Mouse (Mus musculus): ENCODE data around the gene Siva1. TPM values are rescaled to one million over a fixed set of nuclear protein-coding genes. Genes with fewer than 3 reads are reported as not detected.

Gene Siva1
- polyA plus RNA-seq, 2 experiments from 2014 or later, result 30.9 to 37.1 TPM

DNA sequence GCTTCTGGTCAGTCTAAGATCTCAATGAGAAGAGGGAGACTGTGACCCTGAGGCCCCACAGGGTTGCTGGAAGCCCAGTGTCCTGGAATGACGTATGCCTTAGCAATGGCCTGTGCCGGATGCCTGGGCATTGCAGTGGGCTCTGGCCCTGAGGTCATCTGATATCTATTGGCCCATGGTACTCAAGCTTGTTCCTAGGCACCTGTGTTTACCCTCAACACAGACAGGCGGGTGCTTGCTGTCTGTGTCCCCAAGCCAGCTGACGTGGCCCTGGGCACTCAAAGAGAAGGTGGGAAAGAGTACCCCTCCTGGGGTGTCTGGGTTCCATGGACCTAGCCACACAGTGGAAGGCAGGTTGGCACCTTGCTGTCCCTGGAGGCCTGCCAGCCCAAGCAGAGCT lies 18.8 kb upstream of the Siva1 start:
- ATAC-seq, result no peak

DNA sequence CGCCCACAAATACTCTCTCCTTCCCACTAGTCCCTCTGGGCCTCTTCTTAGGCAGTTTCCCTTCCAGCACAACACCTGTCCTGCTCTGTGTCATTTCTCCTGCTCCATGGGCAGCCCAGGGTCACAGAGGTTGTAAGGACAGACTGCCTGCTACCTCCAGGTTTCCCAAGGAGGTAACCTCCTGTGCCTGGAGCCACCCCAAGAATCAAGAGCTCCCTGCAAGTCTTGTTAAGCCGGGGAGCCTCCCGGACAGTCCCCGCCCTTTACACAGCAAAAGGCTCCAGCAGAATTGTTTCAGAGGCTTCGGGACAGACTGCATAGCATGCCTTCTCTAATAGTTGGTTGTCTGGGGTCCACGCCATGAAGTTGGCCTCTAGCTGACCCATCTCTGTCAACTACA lies 18.0 kb upstream of the Siva1 start:
- ATAC-seq, result no peak

DNA sequence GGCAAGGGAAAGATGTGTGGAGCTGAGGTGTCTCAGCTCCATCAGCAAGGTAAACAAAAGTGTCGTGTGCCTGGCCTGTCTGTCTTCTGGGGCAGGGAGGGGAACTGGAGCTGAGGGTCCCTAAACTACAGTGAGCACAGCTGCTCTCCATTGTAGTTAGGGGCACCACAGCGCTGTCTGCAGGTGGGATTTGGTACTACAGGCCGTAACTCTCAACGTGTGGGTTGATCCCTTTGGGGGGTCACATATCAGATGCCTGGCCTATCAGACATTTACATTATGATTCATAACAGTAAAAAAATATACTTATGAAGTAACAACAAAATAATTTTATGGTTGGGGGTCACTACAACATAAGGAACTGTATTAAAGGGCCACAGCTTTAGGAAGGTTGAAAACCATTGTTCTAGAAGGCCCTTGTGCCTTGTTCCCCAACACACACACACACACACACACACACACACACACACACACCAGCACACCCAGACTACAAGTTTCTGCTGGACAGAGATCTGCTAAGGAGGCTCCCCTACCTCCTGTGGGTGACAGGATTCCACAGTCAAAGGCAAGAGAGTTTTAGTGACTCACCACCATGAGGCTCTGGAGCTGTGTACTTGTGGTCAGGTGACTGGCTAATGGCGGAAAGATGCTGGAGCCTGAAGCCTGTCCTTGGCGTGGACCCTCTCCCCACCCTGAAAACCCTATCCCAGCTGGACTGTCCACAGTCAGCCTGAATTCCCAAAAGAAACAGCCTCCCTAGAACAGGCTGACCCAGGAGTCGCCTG lies 17.2 kb upstream of the Siva1 start:
- no peak for ATAC-seq

DNA sequence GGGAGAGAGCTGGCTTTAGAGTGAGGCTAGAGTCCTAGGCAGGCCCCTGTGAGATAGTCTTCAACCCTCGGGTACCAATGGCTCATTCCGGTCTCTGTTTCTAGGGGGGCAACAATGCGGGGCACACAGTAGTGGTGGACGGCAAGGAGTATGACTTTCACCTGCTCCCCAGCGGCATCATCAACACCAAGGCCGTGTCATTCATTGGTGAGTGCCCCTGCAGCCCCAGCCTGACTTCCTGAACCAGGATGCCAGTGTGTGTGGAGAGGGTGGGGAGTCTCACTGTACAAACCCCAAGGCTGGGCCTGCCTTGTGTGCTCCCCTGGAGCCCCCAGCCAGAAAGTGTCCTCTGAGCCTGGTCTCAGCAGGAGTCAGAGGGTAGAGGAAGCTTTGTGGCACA lies 16.3 kb upstream of the Siva1 start:
- ATAC-seq, result no peak

DNA sequence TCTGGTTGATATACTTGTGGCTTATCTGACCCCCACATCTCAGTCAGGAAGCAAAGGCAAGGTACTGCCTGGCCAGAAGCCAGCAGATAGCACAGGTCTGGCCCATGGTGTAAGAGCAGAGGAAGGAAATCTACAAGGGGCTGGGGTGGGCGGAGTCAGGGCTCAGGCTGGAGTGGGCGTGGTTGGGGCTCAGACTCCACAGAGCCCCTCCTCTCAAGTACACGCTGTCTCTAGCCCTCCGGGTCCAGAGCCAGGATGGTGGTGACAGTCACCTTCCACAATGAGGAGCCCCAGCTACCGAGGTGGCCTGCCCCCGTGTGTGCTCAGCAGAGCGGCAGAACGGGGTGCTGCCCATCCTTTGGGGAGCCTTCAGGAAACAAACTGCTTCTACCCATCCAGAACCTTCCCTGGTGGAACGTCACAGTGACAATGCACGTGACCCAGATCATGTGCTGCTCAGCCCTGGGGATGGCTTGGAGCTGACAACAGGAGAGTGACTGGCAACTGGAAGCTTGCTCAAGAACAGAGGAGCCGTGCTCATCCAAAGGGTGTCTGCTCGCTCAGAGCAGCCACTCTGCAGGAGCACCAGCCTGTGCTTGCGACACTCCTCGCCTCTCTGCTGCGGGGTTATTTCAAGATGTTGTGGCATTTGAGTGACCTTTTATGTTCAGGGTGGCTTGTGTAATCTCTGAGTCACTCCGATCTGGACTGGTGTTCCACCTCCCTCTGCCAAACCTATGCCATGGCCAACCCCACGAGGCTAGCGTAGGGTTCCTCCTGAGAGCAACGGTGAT lies 15.4 kb upstream of the Siva1 start:
- ATAC-seq, result peak; percentile 78

DNA sequence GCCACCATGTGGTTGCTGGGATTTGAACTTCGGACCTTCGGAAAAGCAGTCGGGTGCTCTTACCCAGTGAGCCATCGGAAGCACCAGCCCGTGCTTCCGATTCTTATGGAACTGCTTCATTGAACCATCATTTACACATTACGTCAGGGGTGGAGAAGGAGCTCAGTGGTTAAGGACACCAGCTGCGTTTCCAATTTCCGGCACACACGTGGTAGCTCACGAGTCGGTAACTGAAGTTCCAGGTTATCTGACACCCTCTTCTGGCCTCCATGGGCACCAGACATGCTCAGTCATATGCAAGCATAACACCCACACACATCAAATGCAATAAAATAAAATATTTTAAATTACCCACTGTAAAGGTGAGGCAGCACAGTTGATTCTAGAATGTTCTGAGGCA lies 14.4 kb upstream of the Siva1 start:
- no peak for ATAC-seq

DNA sequence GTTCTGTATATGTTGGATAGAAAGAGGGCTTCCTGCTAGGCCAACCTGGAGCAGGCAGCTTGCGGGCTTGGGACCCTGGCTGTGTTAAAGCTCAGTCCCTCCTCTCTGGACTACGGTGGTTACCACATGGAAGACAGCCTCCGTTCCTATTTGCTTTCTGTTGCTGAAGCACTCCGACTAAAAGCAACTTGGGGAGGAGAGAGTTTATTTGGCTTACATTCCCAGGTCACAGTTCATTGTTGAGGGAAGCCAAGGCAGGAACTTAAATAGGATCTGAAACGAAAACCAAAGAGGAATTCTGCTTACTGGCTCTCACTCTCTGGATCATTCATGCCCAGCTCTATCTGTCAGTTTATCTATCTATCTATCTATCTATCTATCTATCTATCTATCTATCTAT lies 13.7 kb upstream of the Siva1 start:
- no peak for ATAC-seq

DNA sequence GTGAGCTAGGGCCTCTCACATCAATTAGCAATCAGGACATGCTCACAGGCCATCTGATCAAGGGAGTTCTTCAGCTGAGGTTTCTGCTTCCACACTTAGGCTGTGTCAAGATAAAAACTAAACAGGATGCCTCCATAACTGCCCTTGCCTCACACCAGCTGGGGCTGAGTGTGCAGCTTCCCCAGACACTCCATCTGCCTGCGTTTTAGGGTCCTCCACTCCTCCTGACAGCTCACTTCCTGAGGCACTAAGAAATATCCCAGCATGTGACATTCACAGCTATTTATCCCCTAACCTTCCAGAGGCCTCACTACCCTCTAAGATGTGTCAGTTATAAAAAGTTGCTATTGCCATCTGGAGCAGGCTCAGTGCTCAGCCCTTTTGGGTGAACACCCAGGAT lies 13.0 kb upstream of the Siva1 start:
- ATAC-seq, result no peak

DNA sequence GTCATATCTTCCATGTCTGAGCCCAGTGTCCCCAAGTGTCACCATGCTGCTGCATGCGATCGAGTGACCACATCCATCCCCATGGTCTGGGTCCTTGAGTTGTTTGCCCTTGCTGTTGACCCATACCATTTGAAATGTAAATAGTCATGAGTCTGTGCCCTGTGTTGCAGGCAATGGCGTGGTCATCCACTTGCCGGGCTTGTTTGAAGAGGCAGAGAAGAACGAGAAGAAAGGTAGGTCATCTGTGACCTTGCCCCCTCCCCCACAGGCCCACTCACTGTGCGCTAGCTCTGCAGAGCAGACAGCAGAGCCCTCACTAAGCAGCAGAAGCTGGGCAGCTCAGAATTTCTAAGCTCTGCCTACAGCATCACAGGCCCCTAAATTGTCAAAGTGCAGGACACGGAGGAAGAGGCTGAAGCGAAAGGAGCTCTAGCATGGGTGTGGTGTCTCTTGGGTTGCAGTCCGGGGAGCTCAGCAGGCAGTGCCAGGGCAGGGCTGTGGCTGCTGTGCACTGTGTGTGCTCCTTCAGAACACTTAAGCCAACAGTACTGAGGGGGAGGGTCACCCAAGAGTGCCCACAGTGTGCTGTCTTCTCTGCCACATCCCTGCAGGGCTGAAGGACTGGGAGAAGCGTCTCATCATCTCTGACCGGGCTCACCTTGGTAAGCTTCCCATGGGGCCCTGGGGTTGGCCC lies 12.2 kb upstream of the Siva1 start:
- no peak for ATAC-seq

DNA sequence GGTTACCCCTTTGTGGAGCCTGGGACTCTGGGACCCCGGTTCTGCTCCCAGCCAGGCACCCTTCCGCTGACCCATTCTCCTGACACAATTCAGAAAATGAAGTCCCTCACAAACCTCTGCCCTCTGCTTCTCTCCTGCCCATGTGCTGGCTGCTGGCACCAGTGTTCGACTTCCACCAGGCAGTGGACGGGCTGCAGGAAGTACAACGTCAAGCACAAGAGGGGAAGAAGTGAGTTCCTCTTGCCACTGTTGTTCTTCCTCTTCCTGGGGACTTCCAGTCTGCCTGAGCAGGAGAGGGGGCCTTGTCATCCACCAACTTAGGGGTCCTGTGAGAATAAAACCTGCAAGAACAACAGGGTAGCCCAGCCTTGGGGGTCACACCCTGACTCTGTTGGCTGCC lies 11.6 kb upstream of the Siva1 start:
- ATAC-seq, result no peak

DNA sequence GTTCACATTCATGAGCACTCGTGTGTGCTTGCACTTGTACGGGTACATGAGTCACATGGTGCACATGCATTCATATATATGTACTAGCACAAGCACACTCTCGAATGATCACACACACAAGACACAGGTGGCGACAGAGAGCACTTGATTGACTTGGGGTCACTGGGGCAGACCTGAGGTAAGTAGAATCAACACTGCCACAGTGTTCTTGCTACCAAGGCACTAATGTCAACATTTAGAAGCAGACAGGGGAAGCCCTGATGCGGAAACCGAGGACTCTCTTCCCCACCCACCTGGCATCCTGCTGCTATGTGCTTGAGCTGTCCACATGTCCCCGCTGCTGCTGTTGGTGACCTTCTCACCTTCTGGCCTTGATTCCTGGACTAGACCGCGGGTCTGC lies 10.8 kb upstream of the Siva1 start:
- ATAC-seq, result no peak

DNA sequence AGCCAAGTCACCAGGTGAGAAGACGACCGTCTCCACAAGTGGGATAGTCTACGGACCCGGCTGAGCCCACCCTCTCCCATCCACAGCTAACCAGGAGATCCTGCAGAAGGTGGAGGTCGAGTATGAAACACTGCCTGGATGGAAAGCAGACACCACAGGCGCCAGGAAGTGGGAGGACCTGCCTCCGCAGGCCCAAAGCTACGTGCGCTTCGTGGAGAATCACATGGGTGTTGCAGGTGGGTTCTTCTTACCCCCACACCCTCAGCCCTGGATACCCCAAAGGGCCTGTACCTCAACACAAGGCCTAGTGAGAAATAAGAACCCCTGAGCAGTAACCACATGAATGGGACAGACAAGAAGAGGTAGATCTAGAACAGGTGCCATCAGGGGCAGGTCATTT lies 5.0 kb upstream of the Siva1 start:
- ATAC-seq, result no peak

DNA sequence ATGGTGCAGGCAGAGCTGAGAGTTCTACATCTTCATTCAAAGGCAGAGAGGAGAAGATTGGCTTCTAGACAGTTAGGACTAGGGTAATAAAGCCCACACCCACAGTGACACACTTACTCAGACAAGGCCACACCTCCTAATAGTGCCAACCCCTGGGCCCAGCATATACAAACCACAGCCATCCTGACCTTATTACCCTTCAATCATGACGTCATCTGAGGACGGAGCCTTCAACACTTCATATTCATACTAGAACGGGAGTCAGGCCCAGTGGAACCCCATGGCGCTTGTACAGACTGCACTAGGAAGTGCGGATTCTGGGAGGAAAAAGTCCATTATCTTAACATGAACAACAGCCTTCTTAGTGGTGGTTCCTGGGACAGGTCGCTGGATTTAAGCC lies 1.4 kb upstream of the Siva1 start:
- ATAC-seq, result no peak

DNA sequence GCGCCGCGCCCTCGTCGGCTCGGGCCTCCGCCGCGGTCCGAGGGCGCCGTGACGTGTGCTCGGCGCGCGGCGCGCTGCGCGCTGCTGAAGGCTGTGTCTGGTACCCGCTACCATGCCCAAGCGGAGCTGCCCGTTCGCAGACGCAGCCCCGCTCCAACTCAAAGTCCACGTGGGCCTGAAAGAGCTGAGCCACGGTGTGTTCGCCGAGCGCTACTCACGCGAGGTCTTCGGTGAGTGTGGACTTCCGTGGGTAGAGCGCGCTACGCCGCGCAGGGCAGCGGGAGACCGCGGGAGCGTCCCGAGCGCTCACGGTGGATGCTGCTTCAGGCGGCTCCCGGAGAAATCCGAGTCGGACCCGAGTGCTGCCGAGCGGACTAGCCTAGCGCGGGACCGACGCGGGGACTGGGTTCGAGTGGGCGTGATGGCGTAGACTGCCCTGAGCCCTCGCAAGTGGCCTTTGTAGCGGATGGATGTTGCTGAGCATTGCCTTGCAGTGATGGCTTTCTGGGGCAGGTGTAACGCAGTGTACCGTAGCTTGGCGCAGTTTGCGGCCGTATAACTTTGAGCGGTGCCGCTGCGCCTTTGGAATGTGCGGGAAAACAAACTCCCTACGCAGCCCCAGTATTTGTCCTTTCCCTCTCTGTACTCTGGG lies 502 bp downstream of the Siva1 start:
- ATAC-seq, result no peak

DNA sequence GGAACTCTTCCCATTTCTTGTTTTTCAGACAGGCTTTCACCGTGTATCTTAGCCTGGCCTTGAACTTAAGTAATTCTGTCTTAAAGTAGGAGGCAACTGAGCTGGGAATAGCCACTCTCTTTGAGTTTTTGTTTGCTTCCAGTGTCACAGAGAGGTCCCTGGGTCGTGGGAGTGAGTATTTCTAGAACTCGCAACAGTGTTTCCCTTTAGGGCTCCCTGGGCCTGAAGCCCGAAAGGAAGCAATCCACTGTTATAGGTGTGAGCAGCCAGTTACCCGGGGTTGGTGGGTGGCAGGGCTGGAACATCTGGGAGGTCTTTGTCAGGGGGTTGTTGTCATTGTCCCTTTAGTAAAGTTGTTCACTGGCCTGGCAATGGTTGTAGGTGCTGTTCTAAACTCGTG lies 1.7 kb downstream of the Siva1 start:
- ATAC-seq, result no peak

DNA sequence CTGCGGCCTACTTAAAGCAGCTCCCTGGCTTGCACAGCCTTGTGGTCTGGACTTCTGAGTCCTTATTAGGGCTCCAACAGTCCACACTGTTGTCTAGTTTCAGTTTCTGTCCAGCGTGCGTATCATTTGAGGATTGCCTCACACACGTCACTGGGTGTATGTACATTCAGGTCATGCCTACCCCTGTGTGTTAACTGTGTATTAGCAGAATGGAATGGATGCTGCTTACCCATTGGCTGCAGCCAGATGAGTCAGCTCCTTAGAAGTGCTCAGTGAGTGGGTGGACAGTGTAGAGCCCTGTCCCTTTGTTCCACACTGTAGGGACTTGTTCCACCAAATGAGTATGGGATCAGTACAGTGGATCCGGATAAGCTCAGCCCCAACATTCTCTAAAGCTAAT lies 3.6 kb downstream of the Siva1 start:
- no peak for ATAC-seq

DNA sequence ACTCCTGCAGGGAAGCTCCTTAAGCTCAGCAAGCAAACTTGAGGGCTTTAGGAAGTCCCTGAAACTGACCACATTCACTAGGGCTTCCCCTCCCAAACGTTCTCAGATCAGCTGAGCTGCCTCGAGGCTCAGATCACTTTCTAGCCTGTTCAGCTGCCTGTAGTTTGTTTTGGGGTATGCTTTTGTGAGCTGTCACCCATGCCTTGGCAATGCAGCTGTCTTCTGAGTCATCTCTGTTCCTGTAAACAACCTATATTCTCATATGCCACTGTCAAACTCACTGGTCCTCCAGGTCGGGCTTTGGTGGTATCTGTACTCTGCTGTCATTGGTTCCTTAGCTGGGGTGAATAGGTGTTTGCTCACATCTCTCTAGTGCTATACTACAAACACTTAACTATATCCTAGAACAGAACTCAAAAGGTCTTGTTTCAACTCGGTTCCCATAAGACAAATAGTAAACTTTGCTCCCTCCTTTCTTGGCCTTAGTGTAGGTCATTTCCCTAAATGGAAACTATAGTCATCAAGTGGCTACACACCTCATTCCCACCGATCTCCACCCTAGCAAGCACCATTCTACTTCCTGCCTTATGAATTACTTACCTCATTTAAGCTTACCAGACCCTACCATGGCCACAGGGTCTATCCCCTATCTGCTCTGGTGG lies 7.4 kb downstream of the Siva1 start:
- no peak for ATAC-seq

DNA sequence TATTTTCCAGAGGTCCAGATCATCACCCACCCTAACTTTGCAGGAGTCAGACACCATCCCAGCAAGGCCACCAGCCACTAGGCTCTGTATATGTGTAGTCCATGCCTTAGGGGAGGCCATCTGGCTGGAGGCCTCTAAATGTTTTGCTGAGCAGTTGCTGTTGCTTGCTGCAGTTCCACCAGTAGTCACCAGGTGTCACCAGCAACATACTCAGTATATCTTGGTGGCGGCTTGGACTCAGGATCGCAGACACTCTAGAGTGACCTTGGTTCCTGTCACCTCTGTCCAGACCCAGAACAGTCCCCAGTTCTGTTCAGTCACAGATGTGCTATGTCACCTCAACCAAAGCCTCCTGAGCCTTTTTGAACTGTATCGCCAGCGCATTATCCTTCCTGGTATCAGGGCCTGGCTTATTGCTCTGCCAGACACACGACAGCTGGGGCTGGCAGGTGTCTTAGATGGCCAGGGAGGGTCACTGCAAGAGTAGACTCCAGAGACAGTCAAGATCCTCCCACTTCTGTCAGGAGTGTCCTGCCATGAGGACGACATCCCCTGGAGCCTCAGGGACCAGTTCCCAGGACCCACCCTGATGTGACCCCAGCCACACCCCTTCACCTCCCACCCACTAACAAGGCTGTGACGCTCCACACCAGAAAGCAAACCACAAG lies 8.8 kb downstream of the Siva1 start:
- ATAC-seq, result peak; percentile 92

DNA sequence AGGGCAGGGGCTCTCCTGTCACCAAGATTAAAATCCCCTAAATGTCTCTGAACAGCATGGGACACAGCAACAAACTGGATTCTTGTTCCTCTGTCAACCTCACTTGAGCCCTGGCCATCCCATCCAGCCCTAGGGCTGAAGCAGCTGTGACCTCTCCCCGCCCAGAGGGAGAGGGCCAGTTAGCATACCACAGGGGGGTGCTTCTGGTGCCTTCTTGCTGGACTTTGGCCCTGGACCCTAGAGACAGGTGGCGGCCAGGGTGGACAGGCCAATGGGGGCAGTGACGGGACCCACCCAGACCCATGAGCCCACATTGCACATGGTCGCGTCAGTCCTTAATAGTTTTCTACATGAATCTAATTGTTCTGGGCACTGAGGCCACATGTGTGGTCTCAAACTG lies 9.6 kb downstream of the Siva1 start:
- no peak for ATAC-seq

DNA sequence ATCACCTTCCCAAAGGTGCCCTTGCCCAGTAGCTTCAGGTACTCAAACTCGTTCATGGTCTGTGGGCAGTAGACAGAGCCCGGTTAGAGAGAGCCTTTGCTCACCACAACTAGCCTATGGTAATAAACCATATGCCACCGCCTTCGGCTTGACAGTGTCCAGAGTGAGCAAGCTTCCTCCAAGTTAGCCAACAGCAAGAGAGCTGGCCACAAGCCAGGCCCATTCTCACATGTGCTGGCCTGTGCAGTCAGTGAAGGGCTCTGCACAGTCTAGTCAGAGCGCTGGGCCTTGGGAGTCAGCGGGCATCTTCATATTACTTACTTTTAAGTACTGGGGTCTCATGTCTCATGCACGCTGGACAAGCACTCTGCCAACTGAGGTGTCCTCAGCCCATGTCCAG lies 14.1 kb downstream of the Siva1 start:
- ATAC-seq, result no peak

DNA sequence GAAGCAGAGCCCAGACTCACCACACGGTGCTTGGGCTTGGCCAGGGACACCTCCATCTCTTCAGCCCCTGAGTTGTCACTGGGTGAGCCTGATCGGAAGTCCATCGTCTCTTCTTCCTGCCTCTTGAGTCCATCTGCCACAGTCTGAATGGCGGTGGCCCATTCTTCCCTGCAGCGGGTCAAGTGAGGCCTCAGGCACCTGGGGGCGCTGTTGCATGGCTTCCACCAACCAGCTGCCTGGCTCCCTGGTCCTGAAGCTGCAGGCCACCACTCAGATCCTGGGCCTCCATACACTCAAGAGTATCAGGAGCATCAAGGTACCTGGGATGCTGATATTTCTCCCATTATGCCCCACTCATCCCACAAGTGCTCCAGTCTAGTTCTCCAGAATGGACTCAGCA lies 14.6 kb downstream of the Siva1 start:
- ATAC-seq, result no peak

Measured in CD4-positive, CD25-positive, alpha-beta regulatory T cell, adult 4 months (primary cell).